Mouse (Mus musculus) limb, embryonic 12.5 days (tissue): ENCODE results near the gene Calhm5. TPM values are rescaled to one million over a fixed set of nuclear protein-coding genes. Genes with fewer than 3 reads are reported as not detected.

Experiments used
- ATAC-seq: fragments of 200-750 bp; cut with Nextera tagmentation; 2 replicates; pipeline ENCODE4 v1.8.0; 2017; ENCODE audit warnings: low read depth, moderate TSS enrichment; ENCODE audit not compliant: insufficient number of reproducible peaks, insufficient read depth, low FRiP score, low TSS enrichment
- H3K27ac ChIP-seq: fragments of 300-500 bp; sonication (generic); 2 replicates; pipeline ENCODE4 v1.5.1; 2016; ENCODE audit warnings: mild to moderate bottlenecking, moderate library complexity
- H3K27me3 ChIP-seq: fragments of 300-500 bp; sonication (generic); 2 replicates; pipeline ENCODE4 v1.6.1; 2016; ENCODE audit warnings: mild to moderate bottlenecking, moderate library complexity
- H3K36me3 ChIP-seq: fragments of 300-500 bp; sonication (generic); 2 replicates; pipeline ENCODE4 v1.6.1; 2016; ENCODE audit warnings: mild to moderate bottlenecking, moderate library complexity
- H3K4me1 ChIP-seq: fragments of 300-500 bp; sonication (generic); replicated peaks from 2 replicates; pipeline ENCODE4 v1.6.1; 2016
- H3K4me2 ChIP-seq: fragments of 300-500 bp; sonication (generic); 2 replicates; pipeline ENCODE4 v1.6.1; 2016; ENCODE audit warnings: mild to moderate bottlenecking, moderate library complexity
- H3K4me3 ChIP-seq: fragments of 300-500 bp; sonication (generic); replicated peaks from 2 replicates; pipeline ENCODE4 v1.5.1; 2016; ENCODE audit warnings: mild to moderate bottlenecking
- H3K9ac ChIP-seq: fragments of 300-500 bp; sonication (generic); replicated peaks from 2 replicates; pipeline ENCODE4 v1.6.1; 2016; ENCODE audit warnings: mild to moderate bottlenecking, moderate library complexity
- H3K9me3 ChIP-seq: fragments of 300-500 bp; sonication (generic); 2 replicates; pipeline ENCODE4 v1.6.1; 2016; ENCODE audit warnings: mild to moderate bottlenecking, moderate library complexity
- WGBS: fragments of 180-500 bp; shearing (Covaris S2); methylation state at CpG from one replicate; pipeline ENCODE4 v1.1.7; 2016; 5-methylcytosine and 5-hydroxymethylcytosine counted together
- polyA plus RNA-seq: library from polyadenylated mRNA; unstranded; fragments of >200 nt; fragmentation: Nextera tagmentation; extraction: Ambion mirVana; gene quantifications from 2 replicates; pipeline ENCODE4 v1.2.1, GENCODE M21; 2016

The Calhm5 gene
- 0.06 and 0.15 TPM in 2 replicates for polyA plus RNA-seq

DNA sequence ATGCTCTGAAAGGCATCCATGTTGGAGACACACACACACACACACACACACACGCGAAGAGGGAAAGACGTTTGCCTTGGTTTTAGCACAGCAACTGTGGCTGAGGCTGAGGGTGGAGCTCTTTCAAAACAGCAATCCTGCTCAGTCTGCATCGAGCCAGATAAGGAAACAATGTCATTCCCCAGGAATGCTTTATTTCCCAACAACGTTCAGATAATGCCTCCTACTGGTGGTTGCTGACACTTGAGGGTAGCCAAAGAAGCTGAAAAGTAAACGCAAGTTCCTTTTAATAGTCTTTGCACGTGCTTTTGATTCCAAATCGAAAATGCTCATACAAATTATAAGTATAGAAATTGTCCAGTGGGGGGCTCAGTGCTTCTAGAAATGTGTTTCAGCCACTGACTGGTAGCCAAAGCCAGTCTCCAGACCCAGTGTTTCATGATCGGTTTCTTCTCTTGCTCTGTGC is at the start of gene Calhm5:
Calhm5 (minus strand) TSS at position 102 of the 466 bp plus-strand sequence.
- Histone ChIP-seq H3K4me2 (peak within 1 kb of the TSS; percentile 45), H3K9me3 (no peaks in the 10 kb centered on the region), H3K36me3 (no peaks in the 10 kb centered on the region), H3K9ac (no peak within 1 kb of the TSS; the same call in 1 of the 2 replicates), H3K4me3 (peak within 1 kb of the TSS; percentile 20), H3K4me1 (0 out of 2 replicates have a peak, but pooled peaks cover 3% of the 10 kb centered on the region), H3K27ac (no peak within 1 kb of the TSS), H3K27me3 (no peaks in the 10 kb centered on the region)
- ATAC-seq: peak; percentile 80
- 24% methylated on average over 9 of the region's 9 CpGs for WGBS

DNA sequence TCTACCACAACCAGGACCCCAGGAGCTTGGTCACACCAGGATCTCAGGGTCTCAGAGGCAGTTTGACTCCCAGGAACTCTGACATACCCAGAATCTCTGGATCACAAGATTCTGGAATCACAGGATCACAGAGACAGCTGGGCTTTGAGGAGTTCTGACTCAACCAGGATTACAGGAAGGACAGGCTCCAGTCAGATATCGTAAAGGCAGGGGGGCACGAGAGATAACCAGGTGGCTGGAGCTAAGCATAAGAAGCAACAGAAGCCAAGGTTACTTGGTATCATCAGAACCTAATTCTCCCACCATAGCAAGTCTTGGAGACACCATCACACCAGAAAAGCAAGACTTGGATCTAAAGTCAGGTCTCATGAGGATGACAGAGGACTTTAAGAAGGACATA is 45.4 kb upstream of the Calhm5 start:
- H3K4me2 ChIP-seq: no peak overlapping the region
- peaks cover 8% of the 10 kb centered on the region; the same call in 1 of the 2 replicates for H3K9me3 ChIP-seq
- WGBS: 81% methylated on average over 2 of the region's 2 CpGs
- no peaks in the 10 kb centered on the region for H3K4me1 ChIP-seq
- no peaks in the 10 kb centered on the region for H3K27me3 ChIP-seq
- no peaks in the 10 kb centered on the region for H3K36me3 ChIP-seq
- H3K27ac ChIP-seq: no peak overlapping the region
- no peak for ATAC-seq
- H3K4me3 ChIP-seq: no peak overlapping the region
- H3K9ac ChIP-seq: no peak overlapping the region

- WGBS: 67% methylated on average over 4 of the region's 4 CpGs
- Histone ChIP-seq H3K36me3 (no peaks in the 10 kb centered on the region), H3K4me1 (no peaks in the 10 kb centered on the region), H3K4me3 (no peak overlapping the region), H3K27ac (no peak overlapping the region), H3K27me3 (no peaks in the 10 kb centered on the region), H3K4me2 (no peak overlapping the region), H3K9me3 (peaks cover 8% of the 10 kb centered on the region; the same call in 1 of the 2 replicates), H3K9ac (no peak overlapping the region)
- ATAC-seq: no peak
These were observed 43.4 kb upstream of the Calhm5 start for GRCm38 (mm10) chr10:34139768-34140167.

DNA sequence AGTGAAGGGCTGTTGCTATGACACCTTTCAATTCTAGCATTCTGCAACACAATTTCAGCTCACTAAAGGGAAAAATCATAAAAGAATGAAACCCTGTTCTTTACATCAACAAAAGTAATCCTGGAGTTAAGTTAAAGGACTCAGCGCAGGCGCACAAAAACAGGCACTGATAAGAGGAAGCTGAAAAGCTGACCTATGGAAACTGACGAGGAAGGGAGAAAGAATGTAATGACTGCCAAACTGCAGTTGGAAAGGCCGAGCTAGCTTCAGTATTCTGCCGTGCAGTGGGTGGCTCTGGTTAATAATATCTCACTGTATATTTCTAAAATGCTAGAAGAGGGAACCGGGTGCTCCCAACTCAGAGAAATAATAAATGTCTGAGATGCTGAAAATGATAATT is 41.7 kb upstream of the Calhm5 start:
- no peak overlapping the region for H3K4me3 ChIP-seq
- no peaks in the 10 kb centered on the region for H3K4me1 ChIP-seq
- H3K9ac ChIP-seq: no peak overlapping the region
- no peaks in the 10 kb centered on the region for H3K27me3 ChIP-seq
- ATAC-seq: no peak
- H3K27ac ChIP-seq: no peak overlapping the region
- H3K9me3 ChIP-seq: peaks cover 4% of the 10 kb centered on the region; the same call in 1 of the 2 replicates
- 67% methylated on average over 6 of the region's 6 CpGs for WGBS
- H3K4me2 ChIP-seq: no peak overlapping the region
- no peaks in the 10 kb centered on the region for H3K36me3 ChIP-seq

GRCm38 (mm10) chr10:34136432-34136831 is 40.1 kb upstream of the Calhm5 start:
- H3K9ac ChIP-seq: no peak overlapping the region
- no peak overlapping the region for H3K4me2 ChIP-seq
- H3K27ac ChIP-seq: no peak overlapping the region
- H3K27me3 ChIP-seq: no peaks in the 10 kb centered on the region
- no peaks in the 10 kb centered on the region for H3K36me3 ChIP-seq
- H3K4me1 ChIP-seq: no peaks in the 10 kb centered on the region
- no peak for ATAC-seq
- 19% methylated on average over 6 of the region's 6 CpGs for WGBS
- H3K9me3 ChIP-seq: peaks cover under 1% of the 10 kb centered on the region; the same call in 1 of the 2 replicates
- H3K4me3 ChIP-seq: no peak overlapping the region

DNA sequence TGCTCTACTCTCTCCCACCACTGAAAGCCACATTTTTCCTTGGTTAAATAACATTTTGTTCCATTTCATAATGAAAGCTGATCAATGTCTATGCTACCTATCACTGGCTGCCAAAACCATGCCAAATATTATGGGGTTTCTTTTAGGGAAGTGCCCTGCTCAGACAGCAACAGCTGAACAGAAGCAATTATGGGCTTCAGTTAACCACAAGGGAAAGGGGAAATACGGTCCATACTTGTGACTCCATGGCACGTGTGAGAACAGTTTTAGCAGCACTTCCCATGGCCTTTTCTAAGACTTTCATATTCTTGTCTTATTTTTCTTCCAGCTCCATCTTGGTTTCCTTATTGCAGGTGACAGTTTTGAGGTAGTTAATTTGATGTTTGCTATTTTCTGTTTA is 35.0 kb upstream of the Calhm5 start:
- no peak overlapping the region for H3K4me3 ChIP-seq
- 61% methylated on average over 2 of the region's 2 CpGs for WGBS
- H3K9ac ChIP-seq: no peak overlapping the region
- H3K9me3 ChIP-seq: no peaks in the 10 kb centered on the region
- H3K27me3 ChIP-seq: no peaks in the 10 kb centered on the region
- no peaks in the 10 kb centered on the region; the same call in 1 of the 2 replicates for H3K4me1 ChIP-seq
- H3K4me2 ChIP-seq: no peak overlapping the region
- H3K27ac ChIP-seq: no peak overlapping the region
- no peaks in the 10 kb centered on the region for H3K36me3 ChIP-seq
- ATAC-seq: no peak

GRCm38 (mm10) chr10:34128391-34128790 is 32.1 kb upstream of the Calhm5 start:
- no peak for ATAC-seq
- Histone ChIP-seq H3K27me3 (no peaks in the 10 kb centered on the region), H3K27ac (no peak overlapping the region), H3K36me3 (no peaks in the 10 kb centered on the region), H3K9me3 (no peaks in the 10 kb centered on the region), H3K4me1 (no peaks in the 10 kb centered on the region; the same call in 1 of the 2 replicates), H3K4me3 (no peak overlapping the region), H3K4me2 (no peak overlapping the region), H3K9ac (no peak overlapping the region)
- 82% methylated on average over 6 of the region's 6 CpGs for WGBS

- Histone ChIP-seq H3K36me3 (no peaks in the 10 kb centered on the region), H3K4me1 (no peaks in the 10 kb centered on the region; the same call in 1 of the 2 replicates), H3K9me3 (no peaks in the 10 kb centered on the region), H3K27ac (no peak within 1 kb of the TSS), H3K9ac (peak within 1 kb of the TSS; percentile 60), H3K4me2 (peak within 1 kb of the TSS; percentile 76), H3K4me3 (peak within 1 kb of the TSS; percentile 53), H3K27me3 (no peaks in the 10 kb centered on the region)
- peak; percentile 74; the same call in 1 of the 2 replicates for ATAC-seq
- 15% methylated on average over 44 of the region's 44 CpGs for WGBS
These were observed 31.4 kb upstream of the Calhm5 start, which contains the start of gene Calhm6 for GRCm38 (mm10) chr10:34127392-34128378. TSS of gene Calhm6 (minus strand) at chr10:34127984.

GRCm38 (mm10) chr10:34118421-34118820 is 22.1 kb upstream of the Calhm5 start:
- 90% methylated on average over 2 of the region's 2 CpGs for WGBS
- Histone ChIP-seq H3K9ac (no peak overlapping the region), H3K27ac (no peak overlapping the region), H3K9me3 (no peaks in the 10 kb centered on the region), H3K36me3 (no peaks in the 10 kb centered on the region), H3K27me3 (no peaks in the 10 kb centered on the region), H3K4me3 (no peak overlapping the region), H3K4me2 (no peak overlapping the region), H3K4me1 (no peaks in the 10 kb centered on the region)
- ATAC-seq: no peak

- Histone ChIP-seq H3K36me3 (no peaks in the 10 kb centered on the region), H3K9ac (no peak overlapping the region), H3K4me2 (no peak overlapping the region), H3K4me1 (no peaks in the 10 kb centered on the region), H3K4me3 (no peak overlapping the region), H3K27ac (no peak overlapping the region), H3K27me3 (no peaks in the 10 kb centered on the region), H3K9me3 (no peaks in the 10 kb centered on the region)
- no peak for ATAC-seq
These were observed 21.5 kb upstream of the Calhm5 start for GRCm38 (mm10) chr10:34117770-34118169.

DNA sequence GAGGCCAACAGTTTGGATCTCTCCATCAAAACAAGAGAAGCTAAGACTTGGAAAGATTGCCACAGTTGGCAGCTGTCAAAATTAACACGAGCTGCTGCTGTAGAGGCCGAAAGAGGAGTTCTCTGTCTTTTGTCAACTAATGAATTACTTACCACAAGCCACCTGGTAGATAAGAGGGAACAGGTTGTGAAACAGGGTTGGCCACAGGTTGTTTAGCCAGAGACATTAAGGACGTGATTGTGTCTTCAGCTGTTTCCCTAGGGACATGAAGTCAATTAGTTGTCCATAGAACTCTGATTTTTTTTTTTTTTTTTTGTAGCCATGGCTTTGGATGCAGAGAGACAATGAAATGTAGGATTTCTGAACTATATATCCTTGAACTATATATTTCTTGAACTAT is 20.8 kb upstream of the Calhm5 start:
- H3K27ac ChIP-seq: no peak overlapping the region
- no peak overlapping the region for H3K9ac ChIP-seq
- H3K4me3 ChIP-seq: no peak overlapping the region
- WGBS: 41% methylated on average over 3 of the region's 3 CpGs
- H3K36me3 ChIP-seq: no peaks in the 10 kb centered on the region
- peaks cover 2% of the 10 kb centered on the region; the same call in 1 of the 2 replicates for H3K4me1 ChIP-seq
- no peak for ATAC-seq
- no peaks in the 10 kb centered on the region for H3K27me3 ChIP-seq
- H3K4me2 ChIP-seq: no peak overlapping the region
- H3K9me3 ChIP-seq: no peaks in the 10 kb centered on the region
